Mouse (Mus musculus): ENCODE data around the gene Pgpep1. TPM values are rescaled to one million over a fixed set of nuclear protein-coding genes. Genes with fewer than 3 reads are reported as not detected.

The Pgpep1 gene
- 10 to 100 TPM; 15.5 to 17.5 TPM for total RNA-seq (2021)
- long read RNA-seq, experiment 1, full-length matches to known transcripts: 11 of 12 reads
- long read RNA-seq, experiment 1, partial matches to known transcripts: 1 of 12 reads
- long read RNA-seq, experiment 1, other reads (novel, unspliced or antisense): 0 of 12 reads
- long read RNA-seq, experiment 2, full-length matches to known transcripts: 5 of 8 reads
- long read RNA-seq, experiment 2, partial matches to known transcripts: 0 of 8 reads
- long read RNA-seq, experiment 2, other reads (novel, unspliced or antisense): 3 of 8 reads

GRCm38 (mm10) chr8:70660273-70660725 lies at the start of gene Pgpep1:
TSS of gene Pgpep1 (minus strand) at chr8:70660388.
- DNase-seq (ENCODE audit: extremely low spot score in 1 of 2, low spot score in 2 of 2): no peak
- Histone ChIP-seq H3K27ac (peak within 1 kb of the TSS; percentile 17; the same call in 1 of the 2 replicates), H3K4me3 (peak within 1 kb of the TSS; percentile 87)
- intact Hi-C loops (cut with DNase I): no loop called here
- no peak for TF ChIP-seq CTCF (IDR thresholded peaks at IDR 0.05)

DNA sequence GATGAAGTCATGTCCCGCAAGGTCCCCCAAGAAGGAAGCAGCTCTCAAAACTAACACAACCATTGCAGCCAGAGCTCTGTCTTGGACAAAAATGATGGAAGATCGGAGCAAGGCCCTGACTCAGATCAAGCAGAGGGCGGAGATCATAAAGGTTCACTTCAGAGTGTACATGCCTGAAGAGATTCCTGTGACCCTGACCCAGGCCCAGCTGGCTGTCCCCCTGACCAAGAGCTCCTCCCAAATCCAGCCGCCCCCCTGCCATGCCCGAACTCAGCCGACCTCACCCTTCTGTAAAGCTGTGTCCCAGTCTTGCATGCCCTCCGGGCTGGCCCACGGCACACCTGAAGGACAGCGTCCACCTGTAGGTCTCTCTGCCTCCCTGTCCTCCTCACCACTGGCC lies 49.6 kb upstream of the Pgpep1 start:
- intact Hi-C loops (cut with DNase I): no loop called here
- DNase-seq (ENCODE audit: extremely low spot score in 1 of 2, low spot score in 2 of 2): no peak
- H3K27ac ChIP-seq: no peak overlapping the region

DNA sequence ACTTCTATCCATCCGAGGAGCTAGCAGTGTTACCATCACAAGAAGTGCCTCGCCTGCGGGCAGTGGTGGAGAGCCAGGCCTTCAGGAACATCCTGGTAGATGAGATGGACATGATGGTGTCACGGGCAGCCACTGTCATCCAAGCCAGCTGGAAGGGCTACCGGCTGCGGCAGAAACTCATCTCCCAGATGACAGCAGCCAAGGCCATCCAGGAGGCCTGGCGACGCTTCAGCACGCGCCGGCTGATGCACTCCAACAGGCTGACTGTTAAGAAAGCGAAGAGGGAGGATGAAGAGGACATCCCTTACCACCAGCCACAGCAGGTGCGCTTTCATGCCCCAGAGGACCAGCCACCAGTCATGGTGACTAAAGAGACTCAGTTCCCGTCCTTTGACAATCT lies 48.1 kb upstream of the Pgpep1 start:
- no peak for TF ChIP-seq CTCF (IDR thresholded peaks at IDR 0.05)
- Histone ChIP-seq H3K4me3 (no peak overlapping the region), H3K27ac (no peak overlapping the region)
- intact Hi-C loops (cut with DNase I): no loop called here
- DNase-seq (ENCODE audit: extremely low spot score in 1 of 2, low spot score in 2 of 2): no peak

More for the DNA sequence above, 49.6 kb upstream of the Pgpep1 start:
- TF ChIP-seq CTCF (IDR thresholded peaks at IDR 0.05): no peak
- no peak overlapping the region for H3K4me3 ChIP-seq

GRCm38 (mm10) chr8:70703287-70703686 lies 43.1 kb upstream of the Pgpep1 start, which contains the start of gene Iqcn:
TSS of gene Iqcn (plus strand) at chr8:70703457.
- Histone ChIP-seq H3K4me3 (no peak within 1 kb of the TSS), H3K27ac (peak within 1 kb of the TSS; percentile 4; the same call in 1 of the 2 replicates)
- intact Hi-C loops (cut with DNase I): no loop called here
- no peak for DNase-seq (ENCODE audit: extremely low spot score in 1 of 2, low spot score in 2 of 2)
- no peak for TF ChIP-seq CTCF (IDR thresholded peaks at IDR 0.05)

- intact Hi-C loops (cut with DNase I): no loop called here
- Histone ChIP-seq H3K4me3 (no peak overlapping the region), H3K27ac (peak overlapping the region; percentile 4; the same call in 1 of the 2 replicates)
- no peak for TF ChIP-seq CTCF (IDR thresholded peaks at IDR 0.05)
- no peak for DNase-seq (ENCODE audit: extremely low spot score in 1 of 2, low spot score in 2 of 2)
Observed at GRCm38 (mm10) chr8:70702842-70703182, 42.6 kb upstream of the Pgpep1 start.

DNA sequence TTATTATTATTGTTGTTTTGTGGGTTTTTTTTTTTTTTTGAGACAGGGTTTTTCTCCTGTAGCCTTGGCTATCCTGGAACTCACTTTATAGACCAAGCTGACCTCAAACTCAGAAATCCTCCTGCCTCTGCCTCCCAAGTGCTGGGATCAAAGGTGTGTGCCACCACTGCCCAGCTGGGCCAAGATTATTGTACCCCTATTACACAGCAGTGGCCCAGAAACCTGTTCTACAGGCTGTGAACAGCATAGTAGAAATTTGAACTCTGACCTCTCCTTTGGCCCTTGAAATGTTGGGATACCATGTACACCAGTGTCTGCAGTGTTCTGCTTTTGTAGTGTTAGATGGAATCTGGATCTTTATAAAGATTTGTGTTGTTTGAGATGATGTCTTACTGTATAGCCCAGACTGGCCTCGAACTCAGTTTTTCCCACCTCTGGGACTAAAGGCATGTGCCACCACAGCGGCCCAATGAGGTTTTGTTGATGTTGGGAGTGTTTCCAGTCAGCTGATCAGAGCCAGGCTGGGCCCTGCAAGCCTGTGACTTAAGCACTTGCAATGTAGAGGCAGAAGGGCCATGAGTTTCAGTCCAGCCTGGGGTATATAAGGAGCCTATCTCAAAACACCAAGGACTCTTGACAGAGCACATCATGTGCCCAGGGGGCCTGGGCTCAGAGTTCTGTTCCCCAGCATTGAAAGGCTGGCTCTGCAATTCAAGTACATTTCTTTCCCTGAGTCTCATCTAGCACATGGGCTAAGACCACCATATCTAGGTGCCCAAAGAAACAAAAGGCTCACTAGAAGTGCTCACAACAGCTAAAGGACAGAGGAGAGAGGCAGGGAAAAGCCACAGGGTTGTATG lies 42.0 kb upstream of the Pgpep1 start:
- H3K27ac ChIP-seq: peak overlapping the region; percentile 4; the same call in 1 of the 2 replicates
- intact Hi-C loops (cut with DNase I): no loop called here
- no peak overlapping the region for H3K4me3 ChIP-seq
- TF ChIP-seq CTCF (IDR thresholded peaks at IDR 0.05): no peak
- no peak for DNase-seq (ENCODE audit: extremely low spot score in 1 of 2, low spot score in 2 of 2)

DNA sequence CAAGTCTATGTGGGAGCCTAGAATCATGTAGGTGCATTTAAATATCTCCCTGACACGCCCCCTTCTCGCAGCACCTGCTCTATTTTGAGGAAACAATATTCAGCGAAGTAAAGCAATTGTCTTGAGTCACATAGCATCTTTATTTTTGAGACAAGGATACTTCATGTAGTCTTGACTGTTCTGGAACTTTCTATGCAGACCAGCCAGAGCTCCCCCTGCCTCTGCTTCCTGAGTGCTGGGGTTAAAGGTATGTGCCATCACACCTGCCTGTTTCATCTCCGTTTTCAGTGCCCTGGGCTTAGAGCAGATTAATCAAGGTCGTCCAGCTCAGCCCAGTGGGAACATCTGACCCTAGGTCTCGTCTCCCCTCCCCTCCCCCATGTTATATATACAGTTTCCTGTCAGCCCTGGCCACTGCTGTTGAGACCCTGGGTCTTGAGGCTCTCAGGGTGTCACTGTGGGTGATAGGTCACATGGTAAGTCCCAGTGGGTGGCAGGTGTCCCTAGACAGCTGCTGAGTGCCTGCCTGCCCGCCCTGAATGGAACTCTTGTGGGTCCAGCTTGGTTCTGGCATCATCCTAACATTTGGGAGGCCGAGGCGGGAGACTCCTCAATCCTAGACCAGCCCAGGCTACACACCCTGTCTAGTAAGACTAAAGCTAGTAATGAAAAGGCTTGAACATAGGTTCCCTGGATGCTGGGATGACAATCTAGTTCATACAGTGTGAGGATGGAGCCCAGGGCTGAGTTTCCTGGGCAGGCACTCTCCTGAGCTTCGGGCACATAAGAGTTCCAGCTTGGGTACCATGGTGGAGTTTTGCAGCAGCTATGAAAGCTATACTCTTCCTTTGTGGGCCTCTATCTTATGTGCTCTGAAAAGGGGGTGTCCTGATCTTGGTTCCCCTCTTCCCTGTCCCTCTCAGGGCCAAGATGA lies 41.1 kb upstream of the Pgpep1 start:
- H3K27ac ChIP-seq: peak overlapping the region; percentile 100
- no peak for TF ChIP-seq CTCF (IDR thresholded peaks at IDR 0.05)
- peak overlapping the region; percentile 91 for H3K4me3 ChIP-seq
- no peak for DNase-seq (ENCODE audit: extremely low spot score in 1 of 2, low spot score in 2 of 2)
- intact Hi-C loops (cut with DNase I): no loop called here

DNA sequence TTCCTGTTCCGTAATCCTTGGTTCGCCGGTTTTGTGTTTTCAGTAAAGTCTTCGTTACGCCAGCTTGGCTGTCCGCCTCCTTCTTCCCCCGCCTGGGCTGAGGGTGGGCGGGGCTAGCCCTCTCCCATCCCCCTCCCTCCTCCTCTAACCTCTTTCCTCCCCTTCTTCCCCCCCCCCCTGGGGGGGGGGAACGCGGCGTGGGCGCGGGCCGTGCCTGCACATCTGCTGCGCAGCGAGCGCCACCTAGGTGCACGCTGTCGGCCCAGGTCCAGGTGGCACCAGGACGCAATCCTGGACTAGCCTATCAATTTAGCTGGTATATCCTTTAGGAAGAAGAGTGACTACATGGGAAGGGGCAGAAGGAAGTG lies 40.4 kb upstream of the Pgpep1 start:
- DNase-seq (ENCODE audit: extremely low spot score in 1 of 2, low spot score in 2 of 2): peak; percentile 79 to 89
- Histone ChIP-seq H3K27ac (peak overlapping the region; percentile 100), H3K4me3 (peak overlapping the region; percentile 91)
- peak; percentile 67 for TF ChIP-seq CTCF (IDR thresholded peaks at IDR 0.05)
- intact Hi-C loops (cut with DNase I): loop anchor here (1.0 kb wide), 1 partner anchor 27 kb away; the partner anchor contains the start of gene Lsm4

DNA sequence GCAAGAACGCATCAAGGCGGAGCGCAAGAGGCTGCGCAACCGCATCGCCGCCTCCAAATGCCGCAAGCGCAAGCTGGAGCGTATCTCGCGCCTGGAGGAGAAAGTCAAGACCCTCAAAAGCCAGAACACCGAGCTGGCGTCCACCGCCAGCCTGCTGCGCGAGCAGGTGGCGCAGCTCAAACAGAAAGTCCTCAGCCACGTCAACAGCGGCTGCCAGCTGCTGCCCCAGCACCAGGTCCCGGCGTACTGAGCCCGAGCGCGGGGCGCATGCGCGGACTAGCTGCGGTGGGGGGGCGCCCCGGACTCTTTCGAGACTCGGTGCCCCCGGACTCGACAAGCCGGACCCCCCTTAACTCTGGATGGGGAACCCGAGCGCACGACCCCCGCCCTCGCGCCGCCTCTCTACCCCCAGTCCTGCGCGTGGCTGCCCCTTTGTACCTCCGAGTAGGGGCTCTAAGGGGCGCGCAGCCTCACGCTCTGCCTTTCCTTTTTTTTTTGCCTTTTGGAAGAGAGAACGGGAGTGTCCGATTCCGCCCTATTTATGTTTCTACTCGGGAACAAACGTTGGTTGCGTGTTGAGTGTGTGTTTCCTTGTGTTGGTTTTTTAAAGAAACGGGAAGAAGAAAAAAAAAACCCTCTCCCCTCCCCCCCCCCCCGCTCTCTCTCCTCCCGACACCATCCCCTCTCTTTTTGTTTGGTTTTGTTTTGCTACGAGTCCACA lies 39.8 kb upstream of the Pgpep1 start:
- no peak for TF ChIP-seq CTCF (IDR thresholded peaks at IDR 0.05)
- Histone ChIP-seq H3K27ac (peak overlapping the region; percentile 100), H3K4me3 (peak overlapping the region; percentile 91)
- intact Hi-C loops (cut with DNase I): loop anchor here (1.0 to 2.0 kb wide), 3 partner anchors 15 to 55 kb away; partner anchors contain the start of genes Lsm4 and Rab3a
- peak; percentile 82 to 83 for DNase-seq (ENCODE audit: extremely low spot score in 1 of 2, low spot score in 2 of 2)

GRCm38 (mm10) chr8:70699116-70699833 lies 39.1 kb upstream of the Pgpep1 start:
- no peak for DNase-seq (ENCODE audit: extremely low spot score in 1 of 2, low spot score in 2 of 2)
- Histone ChIP-seq H3K4me3 (peak overlapping the region; percentile 91), H3K27ac (peak overlapping the region; percentile 100)
- intact Hi-C loops (cut with DNase I): loop anchor here (2.0 kb wide), 2 partner anchors 14 to 56 kb away; partner anchors contain the start of gene Rab3a
- TF ChIP-seq CTCF (IDR thresholded peaks at IDR 0.05): no peak; the same call in 1 of the 2 replicates

All from left cerebral cortex, adult 2 months (tissue).